Mouse (Mus musculus): Measurements from ENCODE around the gene Shisa3. TPM values are rescaled to one million over a fixed set of nuclear protein-coding genes. Genes with fewer than 3 reads are reported as not detected.

Shisa3 gene
- total RNA-seq, 2 experiments from 2014 or later, result 3.1 to 4.0 TPM

Small RNAs within 50 kb of the gene (microRNA-seq; reads per million reads assigned to microRNA genes)
- gene Gm23617, result 0 reads per million in 2 experiments

Other genes starting within 250 kb of the Shisa3 start
- gene Bend4, start 179.6 kb upstream of the Shisa3 start, total RNA-seq (2021), result 1 to 10 TPM; 1.8 to 2.1 TPM
- 10 to 100 TPM in 1 of 2 experiments, 1 to 10 TPM in 1; 9.7 to 11.3 TPM for gene Atp8a1, start 239.6 kb downstream of the Shisa3 start, total RNA-seq (2021)

Data from gastrocnemius, postnatal 10 days (tissue).